Mouse (Mus musculus): ENCODE data around the gene Ankrd36.
"Not testable (repeated sequence)": the region's sequence is repeated elsewhere in the genome, so short reads cannot be mapped to it uniquely, and the experiment has no call there.

Ankrd36 gene

DNA sequence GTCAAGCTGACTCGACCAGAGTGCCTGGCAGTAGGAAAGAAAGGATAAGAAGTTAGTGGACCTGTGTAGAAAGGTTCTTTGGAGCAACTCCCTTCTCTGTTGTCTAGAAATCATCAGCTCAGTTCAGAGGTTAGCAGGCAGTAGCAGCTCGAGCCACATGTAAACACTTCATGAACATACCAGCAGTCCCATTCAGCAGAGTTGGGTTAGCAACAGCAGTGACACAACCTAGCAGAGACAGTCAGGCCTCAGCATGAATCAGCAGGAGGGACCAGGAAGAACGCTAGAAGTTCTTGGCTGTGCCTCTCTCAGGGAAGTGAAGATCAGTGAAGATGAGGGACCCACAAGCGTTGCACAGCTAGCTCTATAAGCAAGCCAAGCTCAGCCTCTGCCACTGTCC, 24.0 kb upstream of the Ankrd36 start:
- no peak for DNase-seq (ENCODE audit: low spot score in 2 of 2)

DNA sequence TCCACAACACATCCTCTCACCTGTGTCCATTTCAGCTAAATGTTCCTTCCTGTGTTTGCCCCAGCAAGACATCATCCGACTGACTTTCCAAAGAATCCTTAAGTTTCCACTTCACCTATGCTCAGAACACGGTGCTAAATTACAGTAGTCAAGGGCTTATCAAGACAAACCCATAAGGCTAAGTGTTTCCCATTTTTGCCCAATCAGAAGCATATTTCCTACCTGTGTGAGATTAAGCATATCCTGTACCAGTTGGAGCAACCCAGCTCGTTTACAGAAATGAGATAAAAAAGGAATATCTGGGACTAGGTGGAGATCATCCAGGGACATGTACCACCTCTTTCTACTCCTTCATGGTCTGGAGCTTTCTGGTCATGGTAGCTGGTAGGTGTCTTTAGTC, 22.8 kb upstream of the Ankrd36 start:
- no peak for DNase-seq (ENCODE audit: low spot score in 2 of 2)

DNA sequence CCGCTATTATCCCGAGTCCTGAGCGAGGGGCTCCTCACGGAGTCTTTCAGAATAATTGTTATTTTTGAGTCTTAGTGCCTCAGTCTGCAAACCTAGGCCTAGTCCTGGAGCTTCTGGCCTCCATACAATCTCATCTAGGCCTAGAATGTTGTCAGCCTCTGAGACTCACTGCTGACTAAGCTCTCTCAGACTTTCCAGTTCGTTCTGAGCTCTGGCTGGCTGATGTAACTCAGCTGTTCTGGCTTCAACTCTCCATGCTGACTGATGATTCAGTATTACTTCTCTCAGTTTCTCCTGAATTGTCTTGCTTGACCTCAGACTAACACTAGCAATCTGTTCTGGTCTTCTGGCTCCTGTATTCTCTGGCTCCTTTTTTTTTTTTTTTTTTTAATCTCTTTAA, 18.1 kb upstream of the Ankrd36 start:
- no peak for DNase-seq (ENCODE audit: low spot score in 2 of 2)

DNA sequence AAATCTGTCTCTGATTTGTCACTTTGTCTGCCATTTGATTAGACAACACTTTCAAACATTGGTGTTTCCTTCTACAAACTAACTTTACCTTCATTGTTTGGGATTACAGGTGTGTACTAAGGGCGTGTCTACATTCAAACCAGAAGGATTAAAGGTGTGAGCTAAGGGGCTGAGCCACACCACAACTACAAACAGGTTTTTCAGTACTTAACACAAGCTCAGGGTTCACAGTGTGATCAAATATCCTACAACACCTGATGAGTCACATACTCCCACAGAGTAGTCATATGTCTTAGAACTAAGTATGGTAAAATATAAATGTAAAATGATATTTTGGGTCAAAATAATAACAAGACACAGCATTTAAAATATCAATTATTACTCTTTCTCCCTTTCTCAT, 17.6 kb upstream of the Ankrd36 start:
- DNase-seq (ENCODE audit: low spot score in 2 of 2) = no peak

DNA sequence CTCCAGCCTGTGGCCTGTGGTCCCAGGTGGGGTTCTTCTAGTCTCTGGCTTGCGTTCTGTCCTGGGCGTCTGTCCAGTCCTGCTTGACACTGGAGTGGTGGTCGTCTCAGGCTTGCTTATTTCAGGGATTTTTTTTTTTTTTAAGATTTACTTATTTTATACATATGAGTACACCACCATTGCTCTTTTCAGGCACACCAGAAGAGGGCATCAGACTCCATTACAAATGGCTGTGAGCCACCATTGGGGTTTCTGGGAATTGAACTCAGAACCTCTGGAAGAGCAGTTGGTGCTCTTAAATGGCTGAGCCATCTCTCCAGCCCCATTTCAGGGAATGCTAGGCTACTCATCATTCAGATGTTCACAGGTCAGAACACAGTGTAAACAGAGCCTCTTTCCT, 9.2 kb upstream of the Ankrd36 start:
- DNase-seq (ENCODE audit: low spot score in 2 of 2) = no peak

DNA sequence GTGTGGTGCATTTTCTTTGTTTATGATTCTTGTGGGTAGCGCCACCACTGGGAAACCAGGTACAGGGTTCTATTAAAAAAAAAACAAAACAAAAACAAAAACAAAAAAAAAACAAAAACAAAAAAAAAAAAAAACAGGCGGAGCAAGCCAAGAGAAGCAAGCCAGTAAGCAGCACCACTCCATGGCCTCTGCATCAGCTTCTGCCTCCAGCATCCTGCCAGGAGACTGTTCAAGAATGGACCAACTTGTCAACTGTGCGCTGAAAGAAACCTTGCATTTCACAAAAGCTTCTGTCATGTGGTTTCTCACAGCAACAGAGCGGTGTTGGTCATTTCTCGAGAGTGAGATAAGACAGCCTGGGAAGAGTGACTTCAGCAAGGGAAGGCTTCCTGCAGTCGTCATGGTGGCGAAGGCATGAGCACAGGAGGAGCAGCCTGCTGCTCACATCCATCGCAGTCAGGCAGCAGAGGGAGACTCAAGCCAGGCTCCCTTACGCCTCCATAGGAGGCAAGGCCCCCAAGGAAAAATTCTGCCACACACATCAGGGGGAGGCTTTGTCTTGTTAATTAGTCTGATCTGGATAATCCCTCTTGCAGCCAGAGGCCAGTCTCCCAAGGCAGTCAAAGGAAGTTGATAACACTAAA, 6.7 kb upstream of the Ankrd36 start:
- DNase-seq (ENCODE audit: low spot score in 2 of 2) = peak; percentile 36 to 39

DNA sequence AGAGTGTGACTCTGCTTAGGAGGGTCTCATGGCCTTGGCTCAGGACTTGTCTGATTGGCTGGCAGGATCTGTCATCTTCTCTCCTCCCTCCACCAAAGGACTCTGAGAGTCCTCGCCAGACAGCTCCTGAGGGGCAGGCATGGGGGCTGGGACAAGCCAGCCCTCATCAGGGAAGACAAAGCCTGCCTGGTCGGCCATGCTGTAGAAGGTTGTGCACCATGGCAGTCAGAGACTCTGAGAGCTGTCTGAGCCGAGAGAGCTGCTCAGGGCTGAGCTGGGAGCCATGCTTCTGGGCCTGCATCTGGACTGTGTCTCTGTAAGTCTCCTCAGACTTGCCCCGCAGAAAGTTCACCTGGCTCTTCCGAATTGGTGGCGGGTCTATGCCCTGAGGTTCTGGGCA, 5.6 kb upstream of the Ankrd36 start:
- no peak for DNase-seq (ENCODE audit: low spot score in 2 of 2)

DNA sequence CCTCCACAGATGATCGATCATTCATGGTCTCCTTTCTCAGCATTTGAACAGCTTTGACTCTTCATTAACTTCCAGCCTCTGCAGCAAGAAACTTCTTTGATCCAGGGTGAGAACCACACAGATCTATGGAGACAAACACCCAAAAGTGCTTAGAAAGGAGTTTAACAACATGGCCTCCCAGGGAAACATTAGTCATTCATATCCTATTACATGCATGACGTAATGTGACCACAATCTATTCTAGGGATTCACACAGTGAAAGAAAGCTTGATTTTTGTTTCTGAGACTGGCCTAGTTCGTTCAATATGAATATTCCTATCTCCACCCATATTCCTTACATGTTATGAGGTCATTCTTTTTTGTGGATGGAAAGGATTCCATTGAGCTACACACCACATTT, 3.9 kb upstream of the Ankrd36 start:
- DNase-seq (ENCODE audit: low spot score in 2 of 2) = no peak

DNA sequence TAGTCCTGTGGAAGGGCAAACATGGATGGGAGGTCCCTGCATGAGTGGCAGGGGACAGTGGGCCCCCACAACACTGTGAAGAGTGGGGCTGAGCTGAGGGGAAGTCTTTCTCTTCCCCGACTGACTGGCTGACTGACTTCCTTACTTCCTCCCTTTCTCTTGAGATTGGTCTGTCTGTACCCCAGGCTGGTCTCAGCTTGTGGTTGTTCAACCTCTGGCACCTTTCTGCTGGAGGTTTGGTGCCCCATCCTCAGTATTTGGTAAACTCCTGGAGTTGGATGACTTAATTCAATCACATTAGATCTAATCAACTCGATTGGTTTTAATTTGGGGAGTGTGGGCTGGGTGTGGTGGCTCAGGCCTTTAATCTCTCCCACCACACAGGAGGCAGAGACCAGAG, 3.0 kb upstream of the Ankrd36 start:
- DNase-seq (ENCODE audit: low spot score in 2 of 2) = no peak

DNA sequence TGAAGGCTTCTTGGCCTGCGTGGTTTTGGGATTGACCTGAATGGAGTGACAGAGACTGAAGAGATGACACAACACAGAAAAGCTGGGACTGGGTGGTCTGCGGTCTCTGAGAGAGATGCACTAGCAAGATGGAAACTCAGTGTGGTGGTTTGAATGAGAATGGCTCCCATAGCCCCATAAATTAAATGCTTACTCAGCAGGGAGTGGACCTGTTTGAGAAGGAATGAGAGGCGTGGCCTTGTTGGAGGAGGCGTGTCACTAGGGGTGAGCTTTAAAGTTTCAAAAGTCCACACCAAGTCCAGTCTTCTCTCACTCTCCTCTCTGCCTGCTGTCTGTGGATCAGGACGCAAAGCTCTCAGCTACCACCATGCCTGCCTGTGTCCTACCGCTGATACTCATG, 1.8 kb upstream of the Ankrd36 start:
- DNase-seq (ENCODE audit: low spot score in 2 of 2) = no peak

DNA sequence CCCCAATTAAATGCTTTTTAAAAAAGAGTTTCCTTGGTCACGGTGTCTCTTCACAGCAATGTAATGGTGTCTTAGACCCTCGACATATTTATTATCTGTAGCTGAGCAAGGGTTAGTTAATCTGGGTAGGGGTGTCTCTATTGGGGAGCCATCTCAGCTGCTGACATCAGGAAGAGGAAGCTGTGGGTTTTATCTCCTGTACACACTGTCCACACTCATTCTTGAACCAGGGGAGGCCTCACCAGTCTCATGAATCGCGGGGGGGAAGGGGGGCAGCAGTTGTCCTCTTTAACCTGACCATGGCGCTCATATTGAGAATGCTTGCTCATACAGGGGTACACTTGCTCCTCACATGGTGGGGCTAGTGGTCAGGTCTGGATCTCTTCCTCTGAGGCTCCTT, 1.4 kb upstream of the Ankrd36 start:
- DNase-seq (ENCODE audit: low spot score in 2 of 2) = no peak

DNA sequence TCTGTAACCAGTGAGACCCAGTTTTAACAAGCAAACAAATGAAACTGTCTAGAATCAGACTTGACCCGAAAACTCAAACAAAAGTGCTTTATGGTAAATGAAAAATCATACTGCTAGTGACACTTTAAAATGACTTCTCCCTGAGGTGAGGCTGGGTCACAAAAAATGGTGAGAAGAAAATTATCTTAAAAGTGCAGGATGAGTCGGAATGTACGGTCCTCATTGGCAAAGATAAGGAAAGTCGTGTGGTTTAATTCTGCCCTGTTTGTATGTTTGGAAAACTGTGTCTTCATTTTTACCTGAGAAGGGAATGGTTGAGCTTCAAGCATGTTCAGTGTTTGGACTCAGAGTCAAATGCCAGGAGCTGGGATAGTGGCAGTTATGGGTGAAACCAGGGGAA, 2.4 kb downstream of the Ankrd36 start:
- DNase-seq (ENCODE audit: low spot score in 2 of 2) = no peak

DNA sequence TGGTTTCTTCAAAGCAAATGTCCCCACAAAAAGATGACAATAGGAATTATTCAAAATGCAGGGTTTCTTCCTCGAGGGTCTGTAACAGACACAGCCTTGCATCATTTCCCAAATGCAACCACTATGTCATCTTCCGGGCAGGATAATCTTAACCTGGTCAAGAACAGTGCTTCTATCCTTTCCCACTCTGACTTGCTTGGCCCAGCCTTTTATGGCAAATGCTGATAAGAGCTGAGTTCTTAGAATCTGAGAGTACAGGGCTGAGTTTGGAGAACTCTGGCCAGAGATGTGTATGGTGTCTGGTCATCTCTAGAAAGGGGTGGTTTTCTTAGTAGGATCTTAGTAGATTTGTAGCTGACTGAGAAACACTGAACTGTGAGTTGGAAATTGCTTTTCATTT, 4.3 kb downstream of the Ankrd36 start:
- DNase-seq (ENCODE audit: low spot score in 2 of 2) = no peak

DNA sequence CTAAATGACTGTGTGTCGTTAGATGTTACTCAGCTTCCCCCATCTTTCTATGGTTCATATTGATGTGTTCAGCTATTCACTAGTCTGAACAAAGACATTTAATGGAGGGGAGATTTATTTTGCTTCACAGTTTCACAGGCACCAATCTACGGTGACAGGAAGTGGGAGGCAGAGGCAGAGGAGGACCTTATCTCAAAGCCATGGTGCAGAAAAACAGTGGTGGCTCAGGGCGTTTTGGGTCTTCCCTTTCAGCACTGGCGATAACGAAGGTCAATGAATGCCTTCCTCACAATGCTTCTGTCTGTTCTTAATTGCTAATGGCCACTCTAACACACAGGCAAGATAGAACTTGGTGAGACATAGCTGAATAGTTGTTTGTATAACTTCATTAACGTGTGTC, 5.6 kb downstream of the Ankrd36 start:
- DNase-seq (ENCODE audit: low spot score in 2 of 2) = no peak

DNA sequence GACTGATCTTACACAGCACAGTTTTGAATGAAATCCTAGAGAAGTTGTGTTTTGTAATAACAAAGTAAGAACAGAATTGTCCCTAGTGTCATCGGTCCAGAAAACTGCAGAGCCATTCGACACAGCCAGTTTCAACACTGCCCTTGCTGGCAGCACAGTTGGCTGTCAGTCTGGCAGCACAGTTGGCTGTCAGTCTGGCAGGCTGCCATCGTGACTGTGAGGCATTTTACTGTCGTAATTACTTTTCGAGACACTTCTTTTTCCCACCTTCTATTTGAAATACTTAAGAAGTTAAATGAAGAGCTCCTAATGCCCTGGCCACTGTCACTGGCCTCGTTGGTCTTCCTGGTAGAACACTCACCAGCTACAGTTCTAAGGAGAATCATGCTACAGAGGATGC, 22.9 kb downstream of the Ankrd36 start:
- peak; percentile 73 to 77 for DNase-seq (ENCODE audit: low spot score in 2 of 2)

DNA sequence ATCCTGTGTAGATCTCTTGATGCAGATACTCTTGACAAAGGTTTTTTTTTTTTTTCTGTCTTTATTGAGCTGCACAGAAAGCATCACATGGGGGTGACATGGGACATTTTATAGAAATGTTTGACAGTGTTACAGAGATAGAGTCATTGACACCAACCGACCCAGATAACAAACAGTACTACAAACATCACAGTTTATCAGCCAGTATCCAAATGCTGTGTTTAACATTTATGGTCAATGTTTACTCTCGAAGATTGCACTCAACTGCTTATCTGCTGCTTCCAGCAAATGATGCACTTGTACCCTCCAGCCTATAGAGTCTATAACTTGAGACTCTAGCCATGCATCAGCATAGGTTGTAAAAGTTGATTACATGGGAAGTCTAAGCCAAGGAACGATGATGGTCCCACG, 25.9 kb downstream of the Ankrd36 start:
- no peak for DNase-seq (ENCODE audit: low spot score in 2 of 2)

DNA sequence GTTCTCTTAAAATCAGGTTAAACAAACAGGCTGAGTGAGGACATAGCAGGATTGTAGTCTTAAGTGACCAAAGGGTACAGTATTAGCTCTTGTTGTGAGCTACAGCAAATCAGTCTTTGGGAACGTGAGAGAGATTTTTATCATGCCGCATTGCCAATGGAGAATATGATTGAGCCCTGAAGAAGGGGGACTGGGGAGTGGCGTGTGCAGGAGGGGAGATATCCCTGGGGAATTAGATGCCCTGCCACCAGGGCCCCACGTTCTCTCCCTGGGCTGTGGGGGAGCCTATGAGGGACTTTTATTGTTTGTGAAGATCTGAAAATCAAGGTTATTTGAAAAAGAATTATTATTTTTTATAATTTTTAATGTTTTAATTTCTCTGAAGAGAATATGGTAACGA, 26.3 kb downstream of the Ankrd36 start:
- no peak for DNase-seq (ENCODE audit: low spot score in 2 of 2)

DNA sequence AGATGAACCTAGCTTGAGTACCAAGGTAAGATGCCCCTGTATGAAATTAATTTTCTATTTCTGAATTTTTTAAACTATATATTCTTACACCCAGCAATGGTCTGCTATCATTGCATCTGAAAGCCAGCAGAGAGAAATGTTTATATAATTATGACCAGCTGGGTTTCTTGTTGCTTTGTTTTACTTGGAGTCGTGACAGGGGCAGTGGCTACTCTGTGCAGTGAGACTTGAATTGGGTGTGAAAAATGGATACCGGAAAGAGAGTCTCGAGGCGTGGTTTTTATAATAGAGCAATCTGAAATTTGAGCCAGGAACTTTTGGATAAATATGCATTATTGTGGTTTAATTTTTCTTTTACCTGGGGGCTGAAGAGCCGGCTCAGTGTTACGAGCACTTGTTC, 27.3 kb downstream of the Ankrd36 start:
- no peak for DNase-seq (ENCODE audit: low spot score in 2 of 2)

DNA sequence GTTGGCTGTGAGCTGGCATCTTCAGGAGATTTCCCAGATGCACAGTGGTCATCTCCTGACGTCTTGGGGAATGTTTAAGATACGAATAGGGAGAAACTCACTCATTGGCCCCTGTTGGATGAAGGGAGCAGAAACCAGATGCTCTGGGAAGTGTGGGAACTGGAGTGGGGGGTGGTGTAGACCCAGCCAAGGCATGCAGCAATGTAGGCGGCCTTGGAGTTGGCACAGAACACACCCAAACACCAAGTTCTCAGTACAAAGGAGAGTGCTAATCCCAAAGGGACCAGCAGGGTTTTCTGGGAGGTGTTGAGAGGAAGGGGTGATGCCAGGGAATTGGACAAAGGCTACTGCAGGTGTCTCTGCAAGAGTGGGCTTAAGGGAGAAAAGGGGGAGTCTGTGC, 35.9 kb downstream of the Ankrd36 start:
- DNase-seq (ENCODE audit: low spot score in 2 of 2) = no peak

DNA sequence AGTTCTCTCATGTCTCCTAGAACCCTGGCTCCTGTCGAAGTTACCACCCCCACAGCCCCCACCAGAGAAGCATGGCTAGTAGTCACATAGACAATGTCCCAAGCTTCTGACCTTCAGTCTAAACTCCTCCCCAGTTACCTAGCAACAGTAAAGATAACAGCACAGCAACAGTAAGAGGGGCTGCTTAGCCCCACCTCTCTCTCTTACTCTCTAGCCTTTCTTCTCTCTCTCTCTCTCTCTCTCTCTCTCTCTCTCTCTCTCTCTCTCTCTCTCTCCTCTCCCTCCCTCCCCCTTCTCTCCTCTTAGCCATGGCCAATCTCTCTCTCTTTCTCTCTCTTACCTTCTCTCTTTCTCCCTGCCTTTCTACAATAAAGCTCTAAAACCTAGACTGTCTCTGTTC, 42.4 kb downstream of the Ankrd36 start:
- DNase-seq (ENCODE audit: low spot score in 2 of 2) = not testable (repeated sequence)

DNA sequence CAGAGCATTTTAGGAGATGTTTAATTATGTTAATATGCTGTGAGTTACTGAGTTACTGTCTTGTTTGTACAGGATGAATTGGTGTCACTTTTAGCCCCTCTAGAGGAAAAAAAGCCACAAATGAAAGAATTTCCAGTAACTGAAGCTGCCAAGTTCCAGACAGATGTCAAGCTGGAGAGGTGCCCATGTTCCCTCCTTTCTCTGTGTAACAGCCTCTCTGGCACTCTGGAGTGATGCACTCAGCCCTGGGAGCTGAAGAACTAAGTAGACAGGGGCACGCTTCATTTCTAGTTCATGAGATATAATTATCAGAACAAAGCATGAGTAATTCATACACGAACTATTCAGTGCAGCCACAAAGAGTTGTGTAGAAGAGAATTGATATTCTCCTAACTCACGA, 45.0 kb downstream of the Ankrd36 start:
- peak; percentile 44 to 52 for DNase-seq (ENCODE audit: low spot score in 2 of 2)

DNA sequence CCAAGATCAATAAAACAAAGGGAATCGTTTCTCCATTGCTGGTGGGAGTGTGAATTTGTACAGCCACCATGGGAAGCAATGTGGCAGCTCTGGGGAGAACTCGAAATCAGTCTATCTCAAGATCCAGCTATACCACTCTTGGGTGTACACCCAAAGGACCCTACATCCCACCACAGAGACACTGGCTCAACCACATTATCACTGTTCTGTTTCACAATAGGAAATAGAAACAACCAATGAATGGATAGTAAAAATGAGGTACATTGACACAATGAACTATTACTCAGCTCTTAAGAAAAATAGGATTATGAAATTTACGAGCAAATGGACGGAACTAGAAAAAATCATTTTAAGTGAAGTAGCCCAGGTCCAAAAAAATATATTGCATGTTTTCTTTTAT, 55.6 kb downstream of the Ankrd36 start:
- DNase-seq (ENCODE audit: low spot score in 2 of 2) = no peak

DNA sequence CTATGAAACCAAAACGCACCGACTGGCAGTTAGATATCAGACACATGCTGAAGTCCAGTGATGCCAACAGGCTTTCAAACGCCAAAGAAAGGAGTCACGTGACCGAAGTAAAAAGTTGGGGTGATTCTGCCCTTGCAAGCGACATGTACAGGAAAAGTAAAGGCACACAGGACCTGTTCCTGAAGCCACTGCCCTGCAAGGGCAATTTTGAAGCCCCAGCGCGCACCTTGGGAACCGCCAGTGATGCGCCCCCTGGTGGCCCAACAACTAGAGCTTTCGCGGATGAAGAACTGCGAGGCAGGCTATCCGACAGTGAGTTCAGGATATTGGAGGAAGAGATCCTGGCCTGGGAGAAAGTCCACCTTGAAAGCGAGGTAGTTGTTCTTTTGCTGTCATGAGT, 59.5 kb downstream of the Ankrd36 start:
- DNase-seq (ENCODE audit: low spot score in 2 of 2) = peak; percentile 34 to 54

DNA sequence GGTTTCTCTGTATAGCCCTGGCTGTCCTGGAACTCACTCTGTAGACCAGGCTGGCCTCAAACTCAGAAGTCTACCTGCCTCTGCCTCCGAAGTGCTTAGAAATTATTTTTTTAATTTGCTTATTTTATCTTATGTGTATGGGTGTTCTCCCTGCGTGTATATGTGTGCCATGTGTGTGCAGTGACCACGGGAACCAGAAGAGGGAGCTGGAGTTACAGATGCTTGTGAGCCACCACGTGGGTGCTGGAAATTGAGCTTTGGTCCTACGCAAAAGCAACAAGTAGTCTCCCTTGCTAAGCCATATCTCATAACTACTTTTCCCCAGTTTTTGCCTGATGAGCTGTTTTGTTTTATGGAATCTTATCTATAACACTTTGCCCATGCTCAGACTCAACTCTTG, 73.6 kb downstream of the Ankrd36 start:
- no peak for DNase-seq (ENCODE audit: low spot score in 2 of 2)

DNA sequence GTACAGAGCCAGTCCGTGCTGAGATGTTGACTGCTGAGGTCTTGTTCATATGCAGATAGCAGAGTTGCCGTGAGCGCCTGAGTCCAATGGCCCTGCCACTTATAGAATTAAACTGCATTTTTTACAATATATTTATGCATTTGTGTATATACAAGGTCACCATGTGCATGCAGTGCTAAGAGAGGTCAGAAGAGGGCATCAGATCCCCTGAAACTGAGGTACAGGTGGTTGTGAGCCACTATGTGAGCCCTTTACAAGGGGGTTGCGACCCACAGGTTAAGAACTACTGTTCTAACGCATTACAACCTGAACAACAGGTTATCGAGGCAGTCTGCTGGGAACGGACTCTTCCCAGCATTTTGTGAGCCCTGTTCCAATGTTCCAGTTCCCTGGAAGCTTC, 80.8 kb downstream of the Ankrd36 start:
- no peak for DNase-seq (ENCODE audit: low spot score in 2 of 2)
